Mouse (Mus musculus) myocyte (in vitro differentiated cells): ENCODE measurements around the gene Nexn. TPM values are rescaled to one million over a fixed set of nuclear protein-coding genes. Genes with fewer than 3 reads are reported as not detected.

Source experiments
- H3K27me3 ChIP-seq: one replicate; pipeline ENCODE4 v1.6.1; 2011; ENCODE audit not compliant: control insufficient read depth, insufficient read depth, insufficient read length
- H3K36me3 ChIP-seq: one replicate; pipeline ENCODE4 v1.6.1; 2011; ENCODE audit not compliant: control insufficient read depth, insufficient read depth
- H3K4me2 ChIP-seq: one replicate; pipeline ENCODE4 v1.6.1; 2011; ENCODE audit warnings: low read depth, control low read depth
- H3K4me3 ChIP-seq: one replicate; pipeline ENCODE4 v1.5.1; 2011; ENCODE audit warnings: mild to moderate bottlenecking, control low read depth, moderate library complexity
- H3K79me2 ChIP-seq: one replicate; pipeline ENCODE4 v1.6.1; 2011; ENCODE audit not compliant: control insufficient read depth, insufficient read depth
- H3ac ChIP-seq: one replicate; pipeline ENCODE4 v1.6.1; 2011; ENCODE audit not compliant: control insufficient read depth, insufficient read length
- CEBPB ChIP-seq: IDR thresholded peaks from 2 replicates; pipeline ENCODE4 v1.6.1; 2011; ENCODE audit warnings: mild to moderate bottlenecking, moderate library complexity; ENCODE audit not compliant: poor library complexity, insufficient read depth, severe bottlenecking
- E2F4 ChIP-seq: IDR thresholded peaks from one replicate; pipeline ENCODE4 v1.6.1; 2011; ENCODE audit warnings: mild to moderate bottlenecking, control low read depth, moderate library complexity; ENCODE audit not compliant: insufficient read depth
- MAX ChIP-seq: IDR thresholded peaks from one replicate; pipeline ENCODE4 v1.6.1; 2011; ENCODE audit warnings: low read depth, mild to moderate bottlenecking, control low read depth
- MYOD1 ChIP-seq, 3 experiments: IDR thresholded peaks; one replicate each; pipeline ENCODE4 v1.6.1; 2011; ENCODE audit warnings: control low read depth in 2 of 3, low read depth in 2 of 3, mild to moderate bottlenecking in 2 of 3, moderate library complexity in 1 of 3; ENCODE audit not compliant: insufficient read length in 2 of 3, control insufficient read depth in 1 of 3
- MYOG ChIP-seq, 3 experiments: IDR thresholded peaks; one replicate each; pipeline ENCODE4 v1.6.1; 2011; ENCODE audit warnings: control low read depth in 2 of 3, low read depth in 2 of 3, mild to moderate bottlenecking in 2 of 3; ENCODE audit not compliant: insufficient read length in 2 of 3, control insufficient read depth in 1 of 3, insufficient read depth in 1 of 3
- POLR2A ChIP-seq: IDR thresholded peaks from one replicate; pipeline ENCODE4 v1.6.1; 2011; ENCODE audit warnings: low read depth, mild to moderate bottlenecking, control low read depth, moderate library complexity; ENCODE audit not compliant: insufficient read length
- POLR2AphosphoS2 ChIP-seq: IDR thresholded peaks from one replicate; pipeline ENCODE4 v1.6.1; 2011; ENCODE audit warnings: low read depth, control low read depth; ENCODE audit not compliant: insufficient read length
- REST ChIP-seq: IDR thresholded peaks from one replicate; pipeline ENCODE4 v1.6.1; 2011; ENCODE audit warnings: mild to moderate bottlenecking, control low read depth, moderate library complexity; ENCODE audit not compliant: insufficient read depth, insufficient read length
- SRF ChIP-seq: IDR thresholded peaks from one replicate; pipeline ENCODE4 v1.6.1; 2011; ENCODE audit warnings: low read depth; ENCODE audit not compliant: control insufficient read depth, insufficient read length
- TCF12 ChIP-seq: IDR thresholded peaks from one replicate; pipeline ENCODE4 v1.6.1; 2011; ENCODE audit warnings: mild to moderate bottlenecking, control low read depth; ENCODE audit not compliant: poor library complexity, insufficient read depth, severe bottlenecking
- TCF3 ChIP-seq: IDR thresholded peaks from one replicate; pipeline ENCODE4 v1.6.1; 2011; ENCODE audit warnings: low read depth, control low read depth; ENCODE audit not compliant: insufficient read length
- USF1 ChIP-seq: IDR thresholded peaks from one replicate; pipeline ENCODE4 v1.6.1; 2011; ENCODE audit warnings: low read depth, mild to moderate bottlenecking, control low read depth, moderate library complexity
- polyA plus RNA-seq: library from polyadenylated mRNA; unstranded; fragments of >200 nt; fragmentation: generic; extraction: Trizol; gene quantifications from one replicate; pipeline ENCODE4 v1.2.1, GENCODE M21; 2012; ENCODE audit warnings: missing spikeins

The Nexn gene
- polyA plus RNA-seq, 1 experiment = 24.9 TPM

GRCm38 (mm10) chr3:152277912-152278311 lies 11.8 kb upstream of the Nexn start:
- Histone ChIP-seq H3K79me2 (no peaks in the 10 kb centered on the region), H3K36me3 (no peaks in the 10 kb centered on the region), H3ac (no peak overlapping the region), H3K4me3 (no peak overlapping the region), H3K27me3 (no peaks in the 10 kb centered on the region), H3K4me2 (peak overlapping the region; percentile 42)
- no peak for TF ChIP-seq MAX
- TF ChIP-seq SRF = no peak
- TF ChIP-seq POLR2A = no peak
- no peak for TF ChIP-seq USF1
- no peak for TF ChIP-seq TCF3
- no peak for TF ChIP-seq POLR2AphosphoS2
- TF ChIP-seq REST = no peak
- no peak for TF ChIP-seq MYOD1 (IDR thresholded peaks at IDR 0.05; ENCODE audit: control insufficient read depth in 1 of 3, insufficient read length in 2 of 3, low read depth in 2 of 3)
- no peak for TF ChIP-seq MYOG (IDR thresholded peaks at IDR 0.05; ENCODE audit: control insufficient read depth in 1 of 3, insufficient read depth in 1 of 3, insufficient read length in 2 of 3, low read depth in 2 of 3)

- H3K4me2 ChIP-seq = no peak overlapping the region
- H3K4me3 ChIP-seq = no peak overlapping the region
- no peaks in the 10 kb centered on the region for H3K36me3 ChIP-seq
- H3K79me2 ChIP-seq = no peaks in the 10 kb centered on the region
- TF ChIP-seq E2F4 = no peak
- TF ChIP-seq USF1 = no peak
- TF ChIP-seq CEBPB = no peak
- no peak for TF ChIP-seq POLR2AphosphoS2
- TF ChIP-seq MAX = no peak
- TF ChIP-seq POLR2A = no peak
- TF ChIP-seq SRF = no peak
- TF ChIP-seq TCF12 = no peak
- no peak overlapping the region for H3ac ChIP-seq
- no peaks in the 10 kb centered on the region for H3K27me3 ChIP-seq
These were observed 10.8 kb upstream of the Nexn start for GRCm38 (mm10) chr3:152276935-152277334.

GRCm38 (mm10) chr3:152275008-152275407 lies 8.9 kb upstream of the Nexn start:
- Histone ChIP-seq H3K36me3 (no peaks in the 10 kb centered on the region), H3K4me3 (no peak overlapping the region), H3K79me2 (no peaks in the 10 kb centered on the region), H3ac (no peak overlapping the region), H3K27me3 (no peaks in the 10 kb centered on the region), H3K4me2 (no peak overlapping the region)
- TF ChIP-seq TCF12 = no peak
- TF ChIP-seq POLR2A = no peak
- TF ChIP-seq CEBPB = no peak
- TF ChIP-seq SRF = no peak
- no peak for TF ChIP-seq E2F4
- no peak for TF ChIP-seq TCF3
- no peak for TF ChIP-seq REST
- TF ChIP-seq MYOG (IDR thresholded peaks at IDR 0.05; ENCODE audit: control insufficient read depth in 1 of 3, insufficient read depth in 1 of 3, insufficient read length in 2 of 3, low read depth in 2 of 3) = no peak
- no peak for TF ChIP-seq MYOD1 (IDR thresholded peaks at IDR 0.05; ENCODE audit: control insufficient read depth in 1 of 3, insufficient read length in 2 of 3, low read depth in 2 of 3)
- no peak for TF ChIP-seq MAX
- no peak for TF ChIP-seq USF1
- TF ChIP-seq POLR2AphosphoS2 = no peak

- H3K27me3 ChIP-seq = no peaks in the 10 kb centered on the region
- H3K79me2 ChIP-seq = no peaks in the 10 kb centered on the region
- H3K36me3 ChIP-seq = no peaks in the 10 kb centered on the region
- H3K4me2 ChIP-seq = no peak overlapping the region
- no peak overlapping the region for H3K4me3 ChIP-seq
- TF ChIP-seq SRF (no peak), MYOG (IDR thresholded peaks at IDR 0.05; ENCODE audit: control insufficient read depth in 1 of 3, insufficient read depth in 1 of 3, insufficient read length in 2 of 3, low read depth in 2 of 3) (no peak), MAX (no peak), TCF3 (no peak), POLR2A (no peak)
- H3ac ChIP-seq = no peak overlapping the region
These were observed 7.0 kb upstream of the Nexn start for GRCm38 (mm10) chr3:152272974-152273685.

- no peaks in the 10 kb centered on the region for H3K27me3 ChIP-seq
- H3K4me2 ChIP-seq = no peak overlapping the region
- H3K36me3 ChIP-seq = no peaks in the 10 kb centered on the region
- no peaks in the 10 kb centered on the region for H3K79me2 ChIP-seq
- H3ac ChIP-seq = no peak overlapping the region
- no peak overlapping the region for H3K4me3 ChIP-seq
- no peak for TF ChIP-seq POLR2AphosphoS2
- TF ChIP-seq TCF12 = no peak
- no peak for TF ChIP-seq MAX
- no peak for TF ChIP-seq E2F4
- no peak for TF ChIP-seq USF1
These were observed 5.7 kb upstream of the Nexn start for GRCm38 (mm10) chr3:152271876-152272275.
